Comparison of ENCODE assay signal across 23 mouse cellular contexts in the genomic region with DNA sequence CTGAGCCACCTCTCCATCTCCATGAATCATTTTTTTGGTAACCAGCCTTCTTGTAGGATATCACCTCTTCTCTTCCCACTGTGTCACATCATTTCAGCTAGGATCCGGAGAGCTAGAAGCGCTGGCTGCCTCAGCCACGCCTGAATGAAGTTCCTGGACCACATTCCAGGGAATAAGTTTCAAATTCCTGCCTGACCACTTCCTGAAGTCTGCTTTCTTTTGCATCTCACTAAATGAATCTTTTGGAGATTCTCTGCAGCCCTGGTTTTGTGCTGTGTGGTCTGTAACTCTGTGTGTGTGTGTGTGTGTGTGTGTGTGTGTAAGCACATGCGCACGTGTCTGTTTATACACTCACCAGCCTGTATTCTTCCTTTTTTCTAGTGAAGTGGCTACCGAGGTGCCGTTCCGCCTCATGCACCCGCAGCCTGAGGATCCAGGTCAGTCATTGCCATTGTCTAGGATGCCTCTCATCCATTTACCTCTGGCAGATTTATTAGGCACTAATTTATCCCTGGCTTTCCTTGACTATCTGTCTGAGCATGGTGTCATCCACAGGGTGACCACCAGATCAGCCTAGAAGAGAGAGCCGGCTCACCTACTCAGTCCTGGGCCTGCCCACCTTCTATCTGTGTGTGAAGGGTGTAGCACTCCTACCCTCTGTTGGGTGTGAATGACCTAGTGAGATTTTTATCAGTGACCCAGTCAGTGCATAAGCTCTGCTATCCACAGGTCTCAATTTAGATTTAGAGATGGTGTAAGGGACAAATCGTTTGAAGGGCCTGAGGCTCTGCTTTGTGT. TPM values are rescaled to one million over a fixed set of nuclear protein-coding genes. Genes with fewer than 3 reads are reported as not detected.
A peak's percentile ranks its signal among the peaks of the same experiment; 100 is the strongest.
DNase-seq lines count a peak whose midpoint lies in the region; TF ChIP-seq lines count a peak whose summit lies in the region.
"Had no signal": no experiment of that assay in that cellular context is flagged by ENCODE, and none has a peak within 500 bp of the region (broad histone marks: within the 10 kb centered on the region; RNA-seq: fewer than 3 reads in every experiment).

No protein-coding gene starts in this region.

- H3K27me3 ChIP-seq in heart, embryonic 10.5 days (ENCODE audit: insufficient read depth, poor library complexity, severe bottlenecking), result no peaks in the 10 kb centered on the region
- H3K27me3 ChIP-seq: embryonic facial prominence, embryonic 13.5 days; forebrain, embryonic 15.5 days; limb, embryonic 12.5 days; neural tube, embryonic 12.5 days had no signal

- no peaks in the 10 kb centered on the region for H3K36me3 ChIP-seq in heart, embryonic 10.5 days
- H3K36me3 ChIP-seq: embryonic facial prominence, embryonic 13.5 days; forebrain, embryonic 15.5 days; limb, embryonic 12.5 days; neural tube, embryonic 12.5 days had no signal

- TF ChIP-seq CTCF in embryonic fibroblast, embryonic 13.5 days (IDR thresholded peaks at IDR 0.05; ENCODE audit: borderline replicate concordance, insufficient read depth, low read length), result no peak

- no peak for TF ChIP-seq POLR2A in embryonic fibroblast, embryonic 13.5 days (IDR thresholded peaks at IDR 0.05; ENCODE audit: low read depth, low read length)

- DNase-seq in heart, adult 11 months, result peak; percentile 69
- no peak for DNase-seq in heart, embryonic 10.5 days (ENCODE audit: low spot score)
- peak; percentile 65 for DNase-seq in 3134 (ENCODE audit: extremely low read depth, insufficient read length, low spot score)
- DNase-seq in Muller cell, postnatal 12 days (ENCODE audit: inconsistent ontology term), result peak; percentile 72
- DNase-seq in ovary, postnatal 14 days (ENCODE audit: low spot score), result no peak
- no peak for DNase-seq in gastrocnemius, postnatal 10 days
- no peak for DNase-seq in left cerebral cortex, adult 8-10 months (ENCODE audit: low spot score in 2 of 2)
- DNase-seq: adrenal gland, adult 2 months; cerebellum, adult 11 months; cerebellum, adult 9-11 months; heart, postnatal 4 days; kidney, adult 8-10 months; layer of hippocampus, postnatal 36 days; lung, adult 18-20 months; lung, postnatal 10 days; thymus, adult 18-20 months; thymus, postnatal 36 days had no signal

- peaks cover 9% of the 10 kb centered on the region; the same call in 1 of the 2 replicates for H3K4me1 ChIP-seq in heart, embryonic 10.5 days
- H3K4me1 ChIP-seq in embryonic fibroblast, embryonic 13.5 days (ENCODE audit: control insufficient read depth, insufficient read depth, low read length), result peaks cover 12% of the 10 kb centered on the region
- H3K4me1 ChIP-seq: forebrain, embryonic 15.5 days; neural tube, embryonic 12.5 days had no signal

- H3K9me3 ChIP-seq in heart, embryonic 10.5 days, result no peaks in the 10 kb centered on the region
- H3K9me3 ChIP-seq: embryonic facial prominence, embryonic 13.5 days; forebrain, embryonic 15.5 days; limb, embryonic 12.5 days; neural tube, embryonic 12.5 days had no signal

- no peak overlapping the region for H3K27ac ChIP-seq in heart, embryonic 10.5 days
- 0 out of 2 replicates have a peak overlapping the region, but pooled peaks have one; percentile 19 for H3K27ac ChIP-seq in embryonic fibroblast, embryonic 13.5 days (ENCODE audit: insufficient read depth, low read length)
- H3K27ac ChIP-seq: embryonic facial prominence, embryonic 13.5 days; forebrain, embryonic 15.5 days; hindbrain, embryonic 14.5 days; limb, embryonic 12.5 days; neural tube, embryonic 12.5 days had no signal

- 69% methylated on average over 11 of the region's 11 CpGs for WGBS in heart, embryonic 10.5 days

- no peak overlapping the region for H3K4me3 ChIP-seq in heart, embryonic 10.5 days
- no peak overlapping the region for H3K4me3 ChIP-seq in embryonic fibroblast, embryonic 13.5 days (ENCODE audit: insufficient read depth, low read length)
- H3K4me3 ChIP-seq: embryonic facial prominence, embryonic 13.5 days; forebrain, embryonic 15.5 days; limb, embryonic 12.5 days; neural tube, embryonic 12.5 days had no signal

RNA-seq across cellular contexts. Expression of gene Dgkd, which starts 12.5 kb away (rescaled TPM):
- 26.6 and 31.6 TPM in 2 replicates for polyA plus RNA-seq in heart, embryonic 10.5 days (2016; fragmentation: Nextera tagmentation; extraction: Ambion mirVana)
- 25.8 and 34.0 TPM in 2 replicates for polyA plus RNA-seq in embryonic fibroblast, embryonic 13.5 days (2011; ENCODE audit: insufficient read length, low read depth, missing spikeins)
- 10 to 100 TPM; 37.5 to 44.6 TPM for total RNA-seq in gastrocnemius, postnatal 10 days (2021)
- 10 to 100 TPM; 83.1 to 97.4 (median 89.4) TPM for total RNA-seq in left cerebral cortex, adult 8-10 months (2022)

RNA-seq across cellular contexts. Expression of gene Sag, which starts 37.1 kb away (rescaled TPM):
- 1.9 and 2.0 TPM in 2 replicates for polyA plus RNA-seq in heart, embryonic 10.5 days (2016; fragmentation: Nextera tagmentation; extraction: Ambion mirVana)
- polyA plus RNA-seq in embryonic fibroblast, embryonic 13.5 days (2011; ENCODE audit: insufficient read length, low read depth, missing spikeins), result 0.47 and 0.81 TPM in 2 replicates
- under 1 TPM; 0.14 to 0.32 TPM for total RNA-seq in gastrocnemius, postnatal 10 days (2021)
- 1 to 10 TPM; 1.7 to 2.4 (median 1.9) TPM for total RNA-seq in left cerebral cortex, adult 8-10 months (2022)

Comparison
In these comparisons a context has a peak if more than half of its experiments do, and no peak if none do; other contexts are left out.
1. DNase-seq: peak in heart, adult 11 months (single experiment), 3134 (single experiment) and Muller cell, postnatal 12 days (single experiment); none in heart, embryonic 10.5 days (single experiment), ovary, postnatal 14 days (single experiment), gastrocnemius, postnatal 10 days (single experiment) and left cerebral cortex, adult 8-10 months (0 of 2).